Mouse (Mus musculus) splenic B cell, adult 2 months (primary cell): Measurements from ENCODE around the gene Bpnt1.

Experiments used
- DNase-seq: peaks from one replicate; pipeline ENCODE4 v3.0.0-alpha.2; 2011; ENCODE audit warnings: low read depth, low spot score
- H3K27me3 ChIP-seq: 2 replicates; pipeline ENCODE4 v1.6.1; 2012; ENCODE audit warnings: mild to moderate bottlenecking, low read length, moderate library complexity, mixed read lengths; ENCODE audit not compliant: control insufficient read depth, poor library complexity, insufficient read depth, severe bottlenecking
- H3K36me3 ChIP-seq: 2 replicates; pipeline ENCODE4 v1.6.1; 2012; ENCODE audit warnings: mild to moderate bottlenecking, low read length, moderate library complexity, mixed read lengths; ENCODE audit not compliant: control insufficient read depth, poor library complexity, insufficient read depth, severe bottlenecking

The Bpnt1 gene

GRCm38 (mm10) chr1:185349741-185350140 lies 17.8 kb downstream of the Bpnt1 start:
- no peak for DNase-seq
- Histone ChIP-seq H3K36me3 (peaks cover 3% of the 10 kb centered on the region), H3K27me3 (no peaks in the 10 kb centered on the region)

- peaks cover 3% of the 10 kb centered on the region for H3K36me3 ChIP-seq
- no peak for DNase-seq
- H3K27me3 ChIP-seq: no peaks in the 10 kb centered on the region
These were observed 18.7 kb downstream of the Bpnt1 start for GRCm38 (mm10) chr1:185350611-185351010.

GRCm38 (mm10) chr1:185352151-185352550 lies 20.2 kb downstream of the Bpnt1 start:
- DNase-seq: peak; percentile 54
- Histone ChIP-seq H3K36me3 (peaks cover 3% of the 10 kb centered on the region), H3K27me3 (no peaks in the 10 kb centered on the region)

GRCm38 (mm10) chr1:185353351-185353750 lies 21.4 kb downstream of the Bpnt1 start:
- no peak for DNase-seq
- H3K27me3 ChIP-seq: no peaks in the 10 kb centered on the region
- H3K36me3 ChIP-seq: no peaks in the 10 kb centered on the region; the same call in 1 of the 2 replicates

GRCm38 (mm10) chr1:185354731-185355130 lies 22.8 kb downstream of the Bpnt1 start:
- Histone ChIP-seq H3K36me3 (no peaks in the 10 kb centered on the region), H3K27me3 (no peaks in the 10 kb centered on the region)
- DNase-seq: no peak

- Histone ChIP-seq H3K36me3 (no peaks in the 10 kb centered on the region), H3K27me3 (no peaks in the 10 kb centered on the region)
- DNase-seq: no peak
These were observed 24.3 kb downstream of the Bpnt1 start for GRCm38 (mm10) chr1:185356246-185356645.

- Histone ChIP-seq H3K36me3 (no peaks in the 10 kb centered on the region), H3K27me3 (no peaks in the 10 kb centered on the region)
- no peak for DNase-seq
These were observed 26.3 kb downstream of the Bpnt1 start for GRCm38 (mm10) chr1:185358211-185358610.

GRCm38 (mm10) chr1:185362677-185363520 lies 30.9 kb downstream of the Bpnt1 start, which contains the start of gene Eprs:
TSS of gene Eprs (plus strand) at chr1:185363044.
- Histone ChIP-seq H3K27me3 (no peaks in the 10 kb centered on the region), H3K36me3 (no peaks in the 10 kb centered on the region; the same call in 1 of the 2 replicates)
- DNase-seq: peak; percentile 99

- H3K36me3 ChIP-seq: no peaks in the 10 kb centered on the region; the same call in 1 of the 2 replicates
- H3K27me3 ChIP-seq: no peaks in the 10 kb centered on the region
- peak; percentile 59 for DNase-seq
These were observed 31.7 kb downstream of the Bpnt1 start for GRCm38 (mm10) chr1:185363526-185364182.

GRCm38 (mm10) chr1:185364183-185364540 lies 32.2 kb downstream of the Bpnt1 start:
- Histone ChIP-seq H3K36me3 (no peaks in the 10 kb centered on the region; the same call in 1 of the 2 replicates), H3K27me3 (no peaks in the 10 kb centered on the region)
- DNase-seq: no peak

- Histone ChIP-seq H3K36me3 (peaks cover 7% of the 10 kb centered on the region), H3K27me3 (no peaks in the 10 kb centered on the region)
- DNase-seq: no peak
These were observed 35.4 kb downstream of the Bpnt1 start for GRCm38 (mm10) chr1:185367383-185367782.

GRCm38 (mm10) chr1:185369979-185370378 lies 38.0 kb downstream of the Bpnt1 start:
- Histone ChIP-seq H3K27me3 (no peaks in the 10 kb centered on the region), H3K36me3 (peaks cover 10% of the 10 kb centered on the region)
- DNase-seq: no peak

GRCm38 (mm10) chr1:185376390-185376789 lies 44.4 kb downstream of the Bpnt1 start:
- H3K36me3 ChIP-seq: peaks cover 13% of the 10 kb centered on the region; the same call in 1 of the 2 replicates
- H3K27me3 ChIP-seq: no peaks in the 10 kb centered on the region
- DNase-seq: no peak

GRCm38 (mm10) chr1:185377429-185377828 lies 45.5 kb downstream of the Bpnt1 start:
- Histone ChIP-seq H3K27me3 (no peaks in the 10 kb centered on the region), H3K36me3 (peaks cover 13% of the 10 kb centered on the region)
- DNase-seq: no peak

- Histone ChIP-seq H3K27me3 (no peaks in the 10 kb centered on the region), H3K36me3 (peaks cover 18% of the 10 kb centered on the region)
- DNase-seq: no peak
These were observed 69.7 kb downstream of the Bpnt1 start for GRCm38 (mm10) chr1:185401615-185402014.
